Mouse (Mus musculus) embryonic facial prominence, embryonic 11.5 days (tissue): ENCODE data around the gene Fbxw2. TPM values are rescaled to one million over a fixed set of nuclear protein-coding genes. Genes with fewer than 3 reads are reported as not detected.
"Not testable (repeated sequence)": the region's sequence is repeated elsewhere in the genome, so short reads cannot be mapped to it uniquely, and the experiment has no call there.

ENCODE experiments used
- ATAC-seq: fragments of 200-750 bp; cut with Nextera tagmentation; replicated peaks from 2 replicates; pipeline ENCODE4 v1.8.0; 2017; ENCODE audit warnings: low read depth; ENCODE audit not compliant: insufficient number of reproducible peaks, low FRiP score, low TSS enrichment
- DNase-seq: peaks from one replicate; pipeline ENCODE4 v3.0.0-alpha.2; 2015; ENCODE audit warnings: low spot score
- H3K27ac ChIP-seq: fragments of 300-500 bp; sonication (generic); replicated peaks from 2 replicates; pipeline ENCODE4 v1.5.1; 2014; ENCODE audit warnings: mild to moderate bottlenecking, low read depth, low read length, control low read depth
- H3K27me3 ChIP-seq: fragments of 300-500 bp; sonication (generic); 2 replicates; pipeline ENCODE4 v1.6.1; 2014; ENCODE audit warnings: mild to moderate bottlenecking, low read length, moderate library complexity, mixed read lengths; ENCODE audit not compliant: control insufficient read depth, insufficient read depth
- H3K36me3 ChIP-seq: fragments of 300-500 bp; sonication (generic); replicated peaks from 2 replicates; pipeline ENCODE4 v1.6.1; 2014; ENCODE audit warnings: low read depth, mild to moderate bottlenecking, low read length, moderate library complexity, mixed read lengths; ENCODE audit not compliant: control insufficient read depth, insufficient read depth
- H3K4me1 ChIP-seq: fragments of 300-500 bp; sonication (generic); 2 replicates; pipeline ENCODE4 v1.6.1; 2014; ENCODE audit warnings: low read length, mixed read lengths; ENCODE audit not compliant: control insufficient read depth, insufficient read depth
- H3K4me2 ChIP-seq: fragments of 300-500 bp; sonication (generic); 2 replicates; pipeline ENCODE4 v1.6.1; 2014; ENCODE audit warnings: low read depth, mild to moderate bottlenecking, control low read depth, low read length, moderate library complexity
- H3K4me3 ChIP-seq: fragments of 300-500 bp; sonication (generic); 2 replicates; pipeline ENCODE4 v1.5.1; 2014; ENCODE audit warnings: low read depth, low read length, control low read depth
- H3K9ac ChIP-seq: fragments of 300-500 bp; sonication (generic); replicated peaks from 2 replicates; pipeline ENCODE4 v1.6.1; 2014; ENCODE audit warnings: mild to moderate bottlenecking, control low read depth, low read length
- H3K9me3 ChIP-seq: fragments of 300-500 bp; sonication (generic); replicated peaks from 2 replicates; pipeline ENCODE4 v1.6.1; 2016; ENCODE audit warnings: mild to moderate bottlenecking, low read length, inconsistent platforms, mixed read lengths; ENCODE audit not compliant: control insufficient read depth
- WGBS: fragments of 180-500 bp; shearing (Covaris S2); extraction: QIAGEN DNeasy Blood & Tissue Kit; methylation state at CpG from one replicate; pipeline ENCODE4 v1.1.7; 2014; 5-methylcytosine and 5-hydroxymethylcytosine counted together
- polyA plus RNA-seq: library from polyadenylated mRNA; unstranded; fragments of >200 nt; fragmentation: Nextera tagmentation; extraction: Ambion mirVana; gene quantifications from 2 replicates; pipeline ENCODE4 v1.2.1, GENCODE M21; 2014

The Fbxw2 gene
- polyA plus RNA-seq, 1 experiment from 2014 or later, result 66.3 TPM

GRCm38 (mm10) chr2:34770951-34771350, 55.2 kb downstream of the Fbxw2 start:
- DNase-seq (no peak), ATAC-seq (no peak)
- peaks cover 14% of the 10 kb centered on the region for H3K36me3 ChIP-seq
- H3K27me3 ChIP-seq, result no peaks in the 10 kb centered on the region
- 0 out of 2 replicates have a peak, but pooled peaks cover 2% of the 10 kb centered on the region for H3K4me1 ChIP-seq
- H3K4me3 ChIP-seq, result peak overlapping the region; percentile 91
- peak overlapping the region; percentile 93 for H3K9ac ChIP-seq
- H3K9me3 ChIP-seq, result 0 out of 2 replicates have a peak, but pooled peaks cover 2% of the 10 kb centered on the region
- H3K27ac ChIP-seq, result peak overlapping the region; percentile 86
- peak overlapping the region; percentile 58 for H3K4me2 ChIP-seq
- 6% methylated on average over 6 of the region's 6 CpGs for WGBS

- H3K4me3 ChIP-seq, result no peak overlapping the region
- H3K27me3 ChIP-seq, result no peaks in the 10 kb centered on the region
- 86% methylated on average over 2 of the region's 2 CpGs for WGBS
- H3K4me1 ChIP-seq, result 0 out of 2 replicates have a peak, but pooled peaks cover 2% of the 10 kb centered on the region
- 0 out of 2 replicates have a peak, but pooled peaks cover 2% of the 10 kb centered on the region for H3K9me3 ChIP-seq
- H3K36me3 ChIP-seq, result peaks cover 10% of the 10 kb centered on the region; the same call in 1 of the 2 replicates
- DNase-seq, result no peak
- no peak overlapping the region for H3K9ac ChIP-seq
- no peak for ATAC-seq
- H3K4me2 ChIP-seq, result no peak overlapping the region
- H3K27ac ChIP-seq, result no peak overlapping the region
Measured at GRCm38 (mm10) chr2:34770049-34770448, 56.1 kb downstream of the Fbxw2 start.

GRCm38 (mm10) chr2:34764801-34765200, 61.3 kb downstream of the Fbxw2 start:
- WGBS, result 62% methylated on average over 12 of the region's 12 CpGs
- no peaks in the 10 kb centered on the region for H3K27me3 ChIP-seq
- DNase-seq, result no peak

GRCm38 (mm10) chr2:34762872-34763271, 63.2 kb downstream of the Fbxw2 start:
- Histone ChIP-seq H3K27ac (no peak overlapping the region), H3K4me1 (no peaks in the 10 kb centered on the region), H3K4me3 (no peak overlapping the region), H3K27me3 (no peaks in the 10 kb centered on the region), H3K9me3 (0 out of 2 replicates have a peak, but pooled peaks cover 2% of the 10 kb centered on the region), H3K4me2 (no peak overlapping the region), H3K36me3 (no peaks in the 10 kb centered on the region), H3K9ac (no peak overlapping the region)
- no peak for ATAC-seq
- no peak for DNase-seq
- WGBS, result 73% methylated on average over 2 of the region's 2 CpGs

More at GRCm38 (mm10) chr2:34764801-34765200, 61.3 kb downstream of the Fbxw2 start:
- no peak for ATAC-seq
- no peaks in the 10 kb centered on the region for H3K4me1 ChIP-seq
- H3K4me3 ChIP-seq, result no peak overlapping the region
- H3K36me3 ChIP-seq, result no peaks in the 10 kb centered on the region
- H3K27ac ChIP-seq, result no peak overlapping the region
- no peak overlapping the region for H3K4me2 ChIP-seq
- no peak overlapping the region for H3K9ac ChIP-seq
- H3K9me3 ChIP-seq, result 0 out of 2 replicates have a peak, but pooled peaks cover 2% of the 10 kb centered on the region

- Histone ChIP-seq H3K4me3 (no peak overlapping the region), H3K27ac (no peak overlapping the region), H3K4me1 (no peaks in the 10 kb centered on the region), H3K4me2 (no peak overlapping the region), H3K9ac (no peak overlapping the region), H3K36me3 (no peaks in the 10 kb centered on the region), H3K27me3 (no peaks in the 10 kb centered on the region), H3K9me3 (no peaks in the 10 kb centered on the region)
- ATAC-seq (no peak), DNase-seq (no peak)
- WGBS, result 80% methylated on average over 2 of the region's 2 CpGs
Measured at GRCm38 (mm10) chr2:34762174-34762573, 63.9 kb downstream of the Fbxw2 start.

GRCm38 (mm10) chr2:34761272-34761671, 64.8 kb downstream of the Fbxw2 start:
- DNase-seq, H3K9me3 ChIP-seq, H3K4me1 ChIP-seq, H3K4me3 ChIP-seq, H3K27me3 ChIP-seq, H3K36me3 ChIP-seq, H3K27ac ChIP-seq, H3K4me2 ChIP-seq, H3K9ac ChIP-seq, ATAC-seq: not testable (repeated sequence)
- WGBS, result 85% methylated on average over 5 of the region's 5 CpGs

GRCm38 (mm10) chr2:34757341-34757740, 68.8 kb downstream of the Fbxw2 start:
- DNase-seq, result no peak
- Histone ChIP-seq H3K27me3 (no peaks in the 10 kb centered on the region), H3K36me3 (no peaks in the 10 kb centered on the region), H3K27ac (no peak overlapping the region), H3K4me1 (no peaks in the 10 kb centered on the region), H3K9ac (no peak overlapping the region), H3K4me2 (no peak overlapping the region), H3K4me3 (no peak overlapping the region), H3K9me3 (no peaks in the 10 kb centered on the region)
- 53% methylated on average over 1 of the region's 1 CpGs for WGBS
- no peak for ATAC-seq

GRCm38 (mm10) chr2:34754551-34755358, 71.4 kb downstream of the Fbxw2 start, which contains the start of gene Gapvd1:
Gene Gapvd1 (minus strand): TSS chr2:34755232.
- Histone ChIP-seq H3K4me2 (peak within 1 kb of the TSS; percentile 69), H3K36me3 (no peaks in the 10 kb centered on the region), H3K4me1 (no peaks in the 10 kb centered on the region), H3K27ac (peak within 1 kb of the TSS; percentile 89), H3K27me3 (no peaks in the 10 kb centered on the region), H3K4me3 (peak within 1 kb of the TSS; percentile 96), H3K9ac (peak within 1 kb of the TSS; percentile 93), H3K9me3 (no peaks in the 10 kb centered on the region)
- WGBS, result 2% methylated on average over 13 of the region's 14 CpGs
- DNase-seq (peak; percentile 70), ATAC-seq (0 out of 2 replicates have a peak, but pooled peaks have one; percentile 33)
